Mouse (Mus musculus): ENCODE measurements at regions not wholly inside any gene's neighbourhood (a gene's known extent, or its start where the extent isn't known, plus 50 kb on each side); places are given as distances from the start of the nearest gene placed in this dataset.

- TF ChIP-seq POLR2A (IDR thresholded peaks at IDR 0.05; ENCODE audit: extremely low read depth, insufficient read depth, low read length) (no peak), CTCF (IDR thresholded peaks at IDR 0.05; ENCODE audit: extremely low read depth, insufficient read depth, low read length) (no peak)
Observed at GRCm38 (mm10) chr3:51073003-51073679, 151.1 kb upstream of the Noct start.

Measured in cortical plate, adult 2 months (tissue).